19 mouse cellular contexts compared by ENCODE assay signal in the genomic region with DNA sequence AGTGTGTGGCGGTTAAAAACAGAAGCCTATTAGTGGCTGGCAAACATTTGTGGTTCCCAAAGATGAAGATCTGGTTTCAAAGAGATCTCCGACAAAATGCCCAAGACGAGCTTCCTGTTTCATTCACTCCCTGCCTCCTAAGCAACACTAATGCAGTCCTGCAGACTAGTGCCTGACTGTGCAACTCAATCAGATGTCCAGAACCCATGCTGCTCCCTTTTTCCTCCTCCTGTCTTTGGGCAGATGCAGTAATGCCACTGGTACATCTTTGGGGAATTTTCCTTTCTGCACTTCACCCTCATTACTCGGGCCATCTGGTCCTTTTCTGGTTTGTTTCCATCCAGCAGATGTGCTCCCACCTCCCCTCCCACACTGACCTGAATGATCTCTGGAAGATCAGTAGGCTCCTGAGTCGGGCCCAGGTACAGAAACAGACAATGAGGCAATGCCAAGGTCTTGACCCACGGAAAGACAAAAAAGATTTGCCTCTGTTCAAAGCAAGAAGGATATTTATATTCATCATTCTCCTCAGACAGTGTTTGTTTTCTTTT.
DNase-seq lines count a peak whose midpoint lies in the region; ATAC-seq lines count a peak whose summit lies in the region.
"Had no signal": no experiment of that assay in that cellular context is flagged by ENCODE, and none has a peak within 500 bp of the region (broad histone marks: within the 10 kb centered on the region; RNA-seq: fewer than 3 reads in every experiment).

No protein-coding gene starts in this region.

- no peaks in the 10 kb centered on the region for H3K9me3 ChIP-seq in forebrain, embryonic 12.5 days
- H3K9me3 ChIP-seq in forebrain, embryonic 10.5 days: no peaks in the 10 kb centered on the region
- no peaks in the 10 kb centered on the region for H3K9me3 ChIP-seq in midbrain, embryonic 12.5 days
- no peaks in the 10 kb centered on the region for H3K9me3 ChIP-seq in midbrain, embryonic 10.5 days (replicated peaks)
- H3K9me3 ChIP-seq: embryonic facial prominence, embryonic 12.5 days; limb, embryonic 13.5 days had no signal

- H3K9ac ChIP-seq in forebrain, embryonic 12.5 days: no peak overlapping the region
- no peak overlapping the region for H3K9ac ChIP-seq in midbrain, embryonic 12.5 days (replicated peaks)
- H3K9ac ChIP-seq: embryonic facial prominence, embryonic 12.5 days; limb, embryonic 13.5 days; liver, embryonic 14.5 days had no signal

- peak; percentile 71 for ATAC-seq in forebrain, embryonic 12.5 days (ENCODE audit: low FRiP score)
- peak; percentile 80 for ATAC-seq in midbrain, embryonic 12.5 days (ENCODE audit: low FRiP score, low read depth)

- WGBS in forebrain, embryonic 12.5 days: 26% methylated on average over 6 of the region's 6 CpGs
- WGBS in forebrain, embryonic 10.5 days: 49% methylated on average over 6 of the region's 6 CpGs
- WGBS in midbrain, embryonic 12.5 days: 32% methylated on average over 6 of the region's 6 CpGs
- 43% methylated on average over 6 of the region's 6 CpGs for WGBS in midbrain, embryonic 10.5 days

- no peaks in the 10 kb centered on the region for H3K27me3 ChIP-seq in forebrain, embryonic 12.5 days
- no peaks in the 10 kb centered on the region for H3K27me3 ChIP-seq in forebrain, embryonic 10.5 days (ENCODE audit: poor library complexity, severe bottlenecking)
- H3K27me3 ChIP-seq in midbrain, embryonic 12.5 days: no peaks in the 10 kb centered on the region
- no peaks in the 10 kb centered on the region for H3K27me3 ChIP-seq in midbrain, embryonic 10.5 days (ENCODE audit: low read depth, poor library complexity, severe bottlenecking)
- H3K27me3 ChIP-seq: embryonic facial prominence, embryonic 12.5 days; limb, embryonic 13.5 days had no signal

- H3K4me2 ChIP-seq in forebrain, embryonic 12.5 days: no peak overlapping the region
- no peak overlapping the region for H3K4me2 ChIP-seq in midbrain, embryonic 12.5 days (replicated peaks)
- H3K4me2 ChIP-seq: embryonic facial prominence, embryonic 12.5 days; limb, embryonic 13.5 days had no signal

- no peak overlapping the region for H3K27ac ChIP-seq in forebrain, embryonic 12.5 days
- H3K27ac ChIP-seq in forebrain, embryonic 10.5 days: no peak overlapping the region
- no peak overlapping the region for H3K27ac ChIP-seq in midbrain, embryonic 12.5 days (replicated peaks)
- H3K27ac ChIP-seq in midbrain, embryonic 10.5 days (replicated peaks): no peak overlapping the region
- H3K27ac ChIP-seq: embryonic facial prominence, embryonic 12.5 days; gastrocnemius, adult 2 months; limb, embryonic 13.5 days; liver, embryonic 14.5 days had no signal

- H3K4me1 ChIP-seq in forebrain, embryonic 12.5 days: no peaks in the 10 kb centered on the region
- H3K4me1 ChIP-seq in forebrain, embryonic 10.5 days: peaks cover 5% of the 10 kb centered on the region
- H3K4me1 ChIP-seq in midbrain, embryonic 12.5 days: 0 out of 2 replicates have a peak, but pooled peaks cover 3% of the 10 kb centered on the region
- no peaks in the 10 kb centered on the region; the same call in 1 of the 2 replicates for H3K4me1 ChIP-seq in midbrain, embryonic 10.5 days
- H3K4me1 ChIP-seq: embryonic facial prominence, embryonic 12.5 days had no signal

- no peaks in the 10 kb centered on the region for H3K36me3 ChIP-seq in forebrain, embryonic 12.5 days (replicated peaks)
- no peaks in the 10 kb centered on the region for H3K36me3 ChIP-seq in forebrain, embryonic 10.5 days (replicated peaks)
- H3K36me3 ChIP-seq in midbrain, embryonic 12.5 days: no peaks in the 10 kb centered on the region
- no peaks in the 10 kb centered on the region for H3K36me3 ChIP-seq in midbrain, embryonic 10.5 days
- H3K36me3 ChIP-seq: embryonic facial prominence, embryonic 12.5 days; limb, embryonic 13.5 days had no signal

- DNase-seq in forebrain, embryonic 10.5 days (ENCODE audit: extremely low spot score, low spot score): no peak
- no peak for DNase-seq in midbrain, embryonic 10.5 days (ENCODE audit: low spot score)
- DNase-seq in mesoderm, embryonic 11.5 days (ENCODE audit: low read depth, low spot score): peak; percentile 21
- DNase-seq in testis, postnatal 14 days (ENCODE audit: low spot score): no peak
- no peak for DNase-seq in right cerebral cortex, postnatal 36 days (ENCODE audit: low spot score in 2 of 2)
- DNase-seq: adrenal gland, postnatal 10 days; B cell, adult 2 months; cerebellum, adult 18-20 months; gastrocnemius, adult 2 months; heart, postnatal 4 days; kidney, adult 11 months; kidney, postnatal 10 days; layer of hippocampus, adult 9-11 months; thymus, adult 18-20 months had no signal

- H3K4me3 ChIP-seq in forebrain, embryonic 12.5 days (replicated peaks): no peak overlapping the region
- H3K4me3 ChIP-seq in forebrain, embryonic 10.5 days: no peak overlapping the region
- no peak overlapping the region for H3K4me3 ChIP-seq in midbrain, embryonic 12.5 days
- H3K4me3 ChIP-seq in midbrain, embryonic 10.5 days: no peak overlapping the region
- H3K4me3 ChIP-seq: embryonic facial prominence, embryonic 12.5 days; gastrocnemius, adult 2 months; limb, embryonic 13.5 days had no signal
